Mouse (Mus musculus) intestine, embryonic 16.5 days (tissue): ENCODE measurements around the gene Dcaf5. TPM values are rescaled to one million over a fixed set of nuclear protein-coding genes. Genes with fewer than 3 reads are reported as not detected.

ENCODE experiments used
- ATAC-seq: fragments of 200-750 bp; cut with Nextera tagmentation; 2 replicates; pipeline ENCODE4 v1.8.0; 2017; ENCODE audit warnings: moderate TSS enrichment, moderate library complexity
- H3K27ac ChIP-seq: fragments of 300-500 bp; sonication (generic); 2 replicates; pipeline ENCODE4 v1.5.1; 2014; ENCODE audit warnings: mild to moderate bottlenecking, low read length
- H3K27me3 ChIP-seq: fragments of 300-500 bp; sonication (generic); replicated peaks from 2 replicates; pipeline ENCODE4 v1.6.1; 2014; ENCODE audit warnings: low read length, control low read depth, mixed read lengths; ENCODE audit not compliant: control insufficient read depth, insufficient read depth
- H3K36me3 ChIP-seq: fragments of 300-500 bp; sonication (generic); 2 replicates; pipeline ENCODE4 v1.6.1; 2014; ENCODE audit warnings: low read length, control low read depth; ENCODE audit not compliant: control insufficient read depth, insufficient read depth
- H3K4me1 ChIP-seq: fragments of 300-500 bp; sonication (generic); 2 replicates; pipeline ENCODE4 v1.6.1; 2014; ENCODE audit warnings: low read length, control low read depth, mixed read lengths; ENCODE audit not compliant: control insufficient read depth, insufficient read depth
- H3K4me2 ChIP-seq: fragments of 300-500 bp; sonication (generic); 2 replicates; pipeline ENCODE4 v1.6.1; 2014; ENCODE audit warnings: low read depth, low read length, control low read depth
- H3K4me3 ChIP-seq: fragments of 300-500 bp; sonication (generic); 2 replicates; pipeline ENCODE4 v1.5.1; 2014; ENCODE audit warnings: mild to moderate bottlenecking, low read length
- H3K9ac ChIP-seq: fragments of 300-500 bp; sonication (generic); 2 replicates; pipeline ENCODE4 v1.6.1; 2014; ENCODE audit warnings: low read depth, low read length
- H3K9me3 ChIP-seq: fragments of 300-500 bp; sonication (generic); 2 replicates; pipeline ENCODE4 v1.6.1; 2016; ENCODE audit warnings: low read length, control low read depth; ENCODE audit not compliant: control insufficient read depth
- WGBS: fragments of 180-500 bp; shearing (Covaris S2); extraction: QIAGEN DNeasy Blood & Tissue Kit; methylation state at CpG from one replicate; pipeline ENCODE4 v1.1.7; 2014; 5-methylcytosine and 5-hydroxymethylcytosine counted together
- microRNA-seq: library from miRNA; unstranded; fragments of <30 nt; microRNA quantifications from one replicate; pipeline ENCODE4, GENCODE M21; 2016
- polyA plus RNA-seq: library from polyadenylated mRNA; unstranded; fragments of >200 nt; fragmentation: Nextera tagmentation; extraction: Ambion mirVana; gene quantifications from 2 replicates; pipeline ENCODE4 v1.2.1, GENCODE M21; 2015

The Dcaf5 gene
- polyA plus RNA-seq, 1 experiment from 2014 or later = 7.9 TPM

DNA sequence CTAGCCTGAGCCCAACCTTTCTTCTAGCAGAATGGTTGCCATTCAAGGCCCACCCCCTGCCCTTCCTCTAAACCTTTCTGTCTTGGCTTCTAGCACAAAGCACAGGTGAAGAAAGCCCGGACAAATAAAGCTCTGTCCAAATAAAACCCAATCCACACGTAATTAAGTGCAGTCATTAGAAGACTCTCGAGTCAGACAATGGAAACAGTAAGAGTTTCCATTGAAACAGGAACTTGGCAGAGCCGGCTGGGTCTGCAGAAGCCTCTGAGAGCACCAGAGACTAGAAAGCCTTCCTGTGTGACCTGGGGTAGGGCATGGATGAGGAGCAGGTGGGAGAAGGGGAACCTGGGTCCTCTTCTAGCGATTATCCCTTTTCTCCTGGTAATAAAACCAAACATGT is 150.5 kb downstream of the Dcaf5 start:
- 56% methylated on average over 5 of the region's 5 CpGs for WGBS
- no peak overlapping the region for H3K4me2 ChIP-seq
- no peaks in the 10 kb centered on the region for H3K9me3 ChIP-seq
- H3K27ac ChIP-seq = no peak overlapping the region
- no peak for ATAC-seq
- H3K4me1 ChIP-seq = no peaks in the 10 kb centered on the region
- H3K4me3 ChIP-seq = no peak overlapping the region
- no peaks in the 10 kb centered on the region for H3K36me3 ChIP-seq
- H3K27me3 ChIP-seq = no peaks in the 10 kb centered on the region
- no peak overlapping the region for H3K9ac ChIP-seq

Small RNA genes lying within 50 kb of the gene (microRNA-seq; reads per million reads assigned to microRNA genes)
- 46.0 reads per million, percentile 39 among the genes with 10 or more reads in this experiment for gene Mir1843a

Other genes with a start within 250 kb of the Dcaf5 start
- 44.5 and 46.8 TPM in 2 replicates for gene Actn1, start 176.2 kb downstream of the Dcaf5 start, polyA plus RNA-seq
- 21.0 and 21.2 TPM in 2 replicates for gene Exd2, start 26.5 kb upstream of the Dcaf5 start, polyA plus RNA-seq
- gene Galnt16, start 81.7 kb upstream of the Dcaf5 start, polyA plus RNA-seq = 8.1 and 8.4 TPM in 2 replicates
- gene Slc39a9, start 207.3 kb upstream of the Dcaf5 start, polyA plus RNA-seq = 26.9 and 29.0 TPM in 2 replicates
- 206 and 241 TPM in 2 replicates for gene Erh, start 207.7 kb upstream of the Dcaf5 start, polyA plus RNA-seq